Mouse (Mus musculus) embryo, embryonic 11 days (tissue): ENCODE results near the gene Gm4559.
"Not testable (repeated sequence)": the region's sequence is repeated elsewhere in the genome, so short reads cannot be mapped to it uniquely, and the experiment has no call there.

Experiments
- DNase-seq: peaks from one replicate; pipeline ENCODE4 v3.0.0-alpha.2; 2015

Gm4559 gene

DNA sequence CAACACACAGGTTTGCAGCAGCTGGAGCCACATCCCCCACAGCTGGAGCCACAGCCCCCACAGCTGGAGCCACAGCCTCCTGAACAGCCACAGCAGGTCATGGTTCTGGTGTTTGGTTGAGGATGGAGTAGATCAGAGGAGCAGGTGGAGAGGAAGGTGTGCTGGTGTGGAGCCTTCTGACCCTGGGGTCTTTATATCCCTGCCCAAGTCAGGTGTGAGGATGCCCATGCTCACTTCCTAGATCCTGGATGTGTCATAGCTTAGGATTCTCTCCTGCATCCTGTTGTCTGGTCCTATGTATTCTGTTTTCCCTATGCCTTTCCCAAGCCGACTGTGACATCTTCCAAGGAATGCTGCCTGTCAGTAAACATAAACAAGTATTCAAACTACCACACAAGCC is 15.9 kb downstream of the Gm4559 start, which contains the start of gene Gm2431:
Gm2431 (minus strand) TSS at position 101 of the 400 bp plus-strand sequence.
- DNase-seq, result not testable (repeated sequence)

DNA sequence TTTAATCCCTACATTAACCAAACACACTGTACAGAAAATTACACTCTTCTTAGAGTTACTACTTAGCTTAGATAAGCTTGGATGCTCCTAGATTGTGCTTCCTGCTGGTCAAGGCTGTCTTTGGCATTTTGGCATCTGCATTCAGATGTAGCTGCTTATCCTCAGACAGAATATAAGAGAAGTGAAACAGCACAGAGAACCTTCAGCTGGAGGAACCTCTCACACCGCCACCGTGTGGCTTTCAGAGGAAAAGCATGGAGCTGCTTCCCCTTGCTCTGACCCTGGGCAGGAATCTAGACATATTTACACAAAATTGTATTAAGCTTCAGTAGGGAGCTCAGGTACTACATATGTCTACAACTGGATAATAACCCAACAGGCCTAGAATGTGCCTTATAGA is 18.6 kb downstream of the Gm4559 start:
- peak; percentile 54 for DNase-seq

DNA sequence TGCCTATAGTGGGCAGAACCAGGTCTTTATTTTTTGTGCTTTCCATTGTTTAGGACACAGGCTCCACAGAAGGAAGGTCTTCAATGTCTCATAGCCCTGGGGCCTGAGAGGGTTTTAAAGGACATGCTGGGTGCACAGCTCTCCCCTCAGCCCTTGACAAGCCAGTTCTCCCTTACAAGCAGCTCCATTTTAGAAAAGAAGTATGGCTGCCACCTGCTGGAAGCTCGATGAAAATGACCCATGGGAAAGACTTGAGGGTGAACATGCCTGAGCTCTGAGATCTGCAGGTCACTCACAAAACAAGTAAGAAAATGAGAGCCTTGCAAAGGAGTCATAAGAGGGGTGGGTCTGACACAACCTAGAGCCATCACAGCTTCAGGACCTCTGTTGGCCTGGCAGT is 24.3 kb downstream of the Gm4559 start:
- DNase-seq, result peak; percentile 65

DNA sequence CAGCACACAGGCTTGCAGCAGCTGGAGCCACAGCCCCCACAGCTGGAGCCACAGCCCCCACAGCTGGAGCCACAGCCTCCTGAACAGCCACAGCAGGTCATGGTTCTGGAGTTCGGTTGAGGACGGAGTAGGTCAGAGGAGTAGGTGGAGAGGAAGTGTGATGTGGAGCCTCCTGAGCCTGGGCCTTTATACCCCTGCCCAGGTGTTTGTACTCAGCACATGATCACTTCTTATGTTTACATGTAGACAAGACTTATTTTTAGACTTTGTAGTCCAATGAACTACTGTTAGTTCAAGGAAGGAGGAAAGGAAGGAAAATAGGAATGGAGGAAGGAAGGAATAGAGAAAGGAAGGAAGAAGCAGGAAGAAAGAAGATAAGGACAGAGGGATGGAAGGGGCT is 33.2 kb downstream of the Gm4559 start, which contains the start of gene Gm40460:
Gm40460 (minus strand) TSS at position 101 of the 400 bp plus-strand sequence.
- DNase-seq, result no peak

- DNase-seq, result no peak
These were observed 42.6 kb downstream of the Gm4559 start for GRCm38 (mm10) chr7:142231540-142231939.

DNA sequence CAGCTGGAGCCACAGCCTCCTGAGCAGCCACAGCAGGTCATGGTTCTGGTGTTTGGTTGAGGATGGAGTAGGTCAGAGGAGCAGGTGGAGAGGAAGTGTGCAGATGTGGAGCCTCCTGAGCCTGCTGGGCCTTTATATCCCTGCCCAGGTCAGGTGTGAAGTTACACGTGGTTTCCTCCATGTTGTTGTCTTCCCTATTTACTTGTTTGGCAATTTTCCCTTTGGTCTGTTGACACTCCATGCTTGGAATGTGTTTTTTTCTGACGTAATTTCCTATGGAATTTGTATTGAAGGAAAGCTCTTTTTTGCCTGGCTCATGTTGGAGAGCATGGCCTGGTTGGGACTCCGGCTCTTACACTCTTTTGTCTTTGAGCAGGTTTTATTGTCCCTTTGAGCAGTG is 44.3 kb downstream of the Gm4559 start, which contains the start of gene Krtap5-5:
Krtap5-5 (minus strand) TSS at position 101 of the 400 bp plus-strand sequence.
- not testable (repeated sequence) for DNase-seq

DNA sequence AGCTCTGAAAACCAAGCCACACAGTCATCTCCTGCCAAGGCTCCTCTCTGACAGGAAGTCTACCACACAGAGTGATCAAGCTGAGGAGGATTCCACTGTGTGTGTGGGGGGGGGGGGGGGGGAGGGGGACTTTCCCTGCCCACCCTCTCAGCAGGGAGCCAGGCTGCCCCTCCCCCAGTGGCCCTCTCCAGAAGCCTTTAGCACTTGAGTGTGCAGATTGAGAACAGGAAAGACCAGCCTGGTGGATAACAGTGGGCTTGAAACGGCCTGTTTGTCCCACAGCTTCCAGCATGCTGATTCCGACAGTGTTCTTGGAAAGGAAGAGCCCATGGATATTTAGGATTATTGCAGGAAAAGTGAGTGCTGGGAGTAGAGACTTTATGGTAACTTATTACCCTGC is 49.6 kb downstream of the Gm4559 start:
- peak; percentile 12 for DNase-seq
